Mouse (Mus musculus) bone marrow macrophage, adult 2 months (primary cell): ENCODE measurements around the gene Sbno2.

Source experiments
- CTCF ChIP-seq: IDR thresholded peaks from 2 replicates; pipeline ENCODE4 v1.5.1; 2012; ENCODE audit warnings: low read depth, mild to moderate bottlenecking, low read length, moderate library complexity
- POLR2A ChIP-seq: IDR thresholded peaks from 2 replicates; pipeline ENCODE4 v1.6.1; 2012; ENCODE audit warnings: mild to moderate bottlenecking, low read depth, low read length, borderline replicate concordance

GRCm38 (mm10) chr10:80136179-80136951, 31.0 kb upstream of the Sbno2 start:
- TF ChIP-seq CTCF (no peak), POLR2A (no peak)
